Mouse (Mus musculus): ENCODE measurements at regions not wholly inside any gene's neighbourhood (a gene's known extent, or its start where the extent isn't known, plus 50 kb on each side); places are given as distances from the start of the nearest gene placed in this dataset.
A peak's percentile ranks its signal among the peaks of the same experiment; 100 is the strongest.

DNA sequence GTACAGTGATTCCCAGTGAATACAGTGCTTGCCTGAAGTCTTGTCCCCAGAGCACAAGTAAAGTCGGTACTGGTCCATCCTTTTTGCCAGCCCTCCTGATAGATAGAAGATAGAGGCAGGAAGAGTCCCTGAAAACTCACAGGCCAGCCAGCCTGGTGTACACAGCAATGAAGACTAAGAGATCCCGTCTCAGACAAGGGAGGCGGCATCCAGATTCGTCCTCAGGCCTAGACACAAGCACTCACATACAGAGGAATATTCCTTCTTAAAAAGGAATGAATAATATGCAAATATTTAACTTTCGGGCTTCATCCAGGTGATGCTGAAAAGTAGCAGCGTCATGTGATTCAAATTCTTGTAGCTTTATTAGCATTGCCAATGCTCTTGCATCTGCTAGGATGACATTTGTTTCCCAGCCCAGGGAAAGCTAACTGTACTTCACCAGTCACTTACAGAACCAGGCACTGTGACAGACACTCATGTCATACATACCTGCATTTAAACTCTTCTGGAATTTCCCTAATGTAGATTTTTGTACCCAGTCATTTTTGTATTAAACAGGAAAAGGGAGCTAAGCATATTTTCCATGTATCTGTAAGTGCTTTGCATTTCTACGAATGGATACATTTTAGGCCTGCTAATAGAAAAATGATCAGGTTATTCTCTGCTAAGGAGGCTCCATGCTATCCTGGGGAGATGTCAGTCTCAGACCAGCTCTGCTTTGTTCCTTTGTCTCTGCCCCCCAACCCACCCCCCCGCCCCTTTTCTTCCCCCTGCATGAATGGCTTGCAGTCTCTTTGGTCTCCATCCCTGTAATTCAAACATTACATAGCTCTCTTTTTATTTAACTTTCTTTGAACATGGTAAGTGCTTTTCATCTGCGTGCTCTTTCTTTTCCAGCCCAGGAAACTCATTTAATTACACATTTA is 162.5 kb upstream of the Gm9747 start:
- no peak for DNase-seq

GRCm38 (mm10) chr1:82089136-82089839 is 143.6 kb upstream of the Gm9747 start:
- DNase-seq, result peak; percentile 1 to 5

DNA sequence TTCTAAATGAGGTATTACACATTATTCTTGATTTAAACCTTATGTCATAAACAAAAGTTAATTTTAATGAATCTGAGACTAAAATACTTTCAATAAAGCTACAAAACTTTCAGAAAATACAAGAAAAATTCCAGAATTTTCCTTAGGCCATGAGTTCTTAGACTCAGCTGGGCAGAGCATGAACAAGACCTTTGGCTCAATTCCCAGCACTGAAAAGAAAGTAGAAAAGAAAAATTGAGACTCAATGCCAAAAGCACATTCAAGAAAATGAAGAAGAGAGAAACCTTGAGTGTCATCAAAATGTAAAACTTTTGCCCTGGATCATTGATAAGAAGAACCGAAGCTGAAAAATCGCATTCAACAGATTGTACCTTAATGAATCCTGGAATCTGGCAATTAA is 137.8 kb upstream of the Gm9747 start:
- DNase-seq, result no peak

DNA sequence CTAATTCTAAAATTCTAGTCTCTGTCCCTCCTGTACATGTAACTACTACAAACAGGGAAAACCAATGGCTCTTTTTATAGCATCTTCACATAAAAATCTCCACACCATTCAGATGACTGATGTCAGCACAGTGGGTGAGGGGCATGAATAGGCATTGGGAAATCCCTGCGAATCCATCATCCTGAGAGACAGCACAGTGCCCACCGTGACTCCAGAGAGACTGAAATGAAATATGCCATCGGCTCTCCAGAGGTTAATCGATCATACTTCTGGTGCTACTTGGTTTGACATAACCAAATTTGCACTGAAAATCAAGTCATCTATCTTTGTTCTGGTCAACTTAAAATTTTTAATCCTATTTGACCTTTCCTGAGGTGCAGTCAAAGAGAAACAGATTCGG is 126.2 kb upstream of the Gm9747 start:
- no peak for DNase-seq

GRCm38 (mm10) chr1:82110071-82110635 is 122.8 kb upstream of the Gm9747 start:
- no peak for DNase-seq

DNA sequence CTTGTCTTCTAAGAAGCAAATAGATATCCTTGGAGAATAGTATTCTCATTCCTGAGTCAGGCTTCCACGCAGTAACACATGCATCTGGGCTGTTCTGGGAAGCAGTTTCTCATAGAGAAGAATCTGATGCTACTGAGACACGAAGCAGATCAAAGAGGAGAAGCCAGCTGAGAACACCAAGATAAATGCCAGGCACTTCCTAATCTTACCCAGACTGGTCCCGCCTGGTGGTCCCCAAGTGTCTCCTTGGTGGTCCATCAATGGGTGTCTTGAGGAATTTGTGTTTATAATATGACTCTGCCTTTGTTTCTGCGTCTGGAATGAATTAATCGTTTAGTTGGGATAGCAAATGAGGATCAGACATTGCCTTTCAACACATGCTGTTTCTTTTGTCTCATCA is 120.5 kb upstream of the Gm9747 start:
- DNase-seq, result no peak

DNA sequence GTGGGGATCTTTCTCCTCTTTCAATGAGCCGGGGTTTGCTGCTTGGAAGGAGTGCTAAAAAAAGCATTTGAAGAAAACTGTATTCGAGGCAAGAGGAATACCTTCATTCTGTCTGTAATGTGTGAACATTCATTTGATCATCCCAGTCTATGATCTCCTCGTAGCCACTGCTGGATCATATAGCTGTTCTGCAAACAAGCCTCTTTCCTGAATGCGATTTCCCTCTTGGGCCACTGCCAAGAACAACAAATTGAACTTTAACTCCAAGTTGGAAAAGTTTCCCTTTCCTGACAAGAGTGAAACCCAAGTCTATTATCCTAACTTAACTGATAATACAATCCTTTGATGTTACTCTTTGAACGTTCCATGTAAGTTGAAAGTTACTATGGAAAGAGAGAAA is 108.4 kb upstream of the Gm9747 start:
- DNase-seq, result no peak

DNA sequence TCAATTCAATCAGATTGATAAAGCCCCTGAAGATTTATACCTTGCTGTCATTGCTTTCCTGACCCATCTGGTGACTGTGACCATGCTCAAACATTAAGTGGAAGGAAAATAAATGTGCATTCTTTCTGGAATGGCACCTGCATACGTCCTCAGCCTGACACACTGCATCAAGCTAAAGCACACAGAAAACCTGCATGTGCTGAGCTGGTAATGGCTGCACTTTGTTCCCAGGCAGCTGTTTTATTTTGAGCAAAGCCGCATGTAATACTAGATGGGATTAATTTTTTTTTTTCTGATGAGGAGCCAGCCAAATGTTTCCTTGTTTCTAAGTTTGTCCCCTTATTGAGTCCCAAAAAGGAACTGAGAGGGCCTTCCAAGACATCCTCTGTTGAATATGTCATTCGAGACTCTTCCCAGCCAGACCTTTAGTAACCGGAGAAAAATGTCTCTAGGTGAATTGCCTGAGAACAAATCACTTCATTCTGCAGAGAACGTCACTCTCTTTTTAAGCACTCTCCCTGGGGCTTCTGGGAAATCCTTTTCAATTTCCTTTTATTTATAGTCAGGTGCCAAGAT is 103.1 kb upstream of the Gm9747 start:
- no peak for DNase-seq

- no peak for DNase-seq
Observed at GRCm38 (mm10) chr1:82132536-82132935, 100.4 kb upstream of the Gm9747 start.

DNA sequence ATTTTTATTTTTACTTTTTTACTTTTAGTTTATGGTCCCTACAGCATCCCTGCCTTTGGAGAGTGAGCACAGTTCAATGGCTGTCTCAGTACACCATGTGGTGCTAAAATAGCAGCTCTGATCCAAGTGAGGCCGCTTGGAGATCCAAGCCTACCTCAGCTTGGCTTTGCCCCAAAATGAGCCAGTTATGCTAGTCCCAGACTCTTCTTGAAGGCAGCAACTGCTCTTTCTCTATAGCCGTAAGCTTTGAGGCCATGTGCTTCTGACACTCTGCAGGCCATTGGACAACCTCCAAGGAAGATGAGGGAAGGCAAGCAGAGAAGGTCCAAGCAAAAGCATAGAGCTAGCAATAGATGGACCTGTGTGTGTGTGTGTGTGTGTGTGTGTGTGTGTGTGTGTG is 98.0 kb upstream of the Gm9747 start:
- DNase-seq, result peak in 1 of 2 experiments; percentile 2

GRCm38 (mm10) chr1:82135761-82136331 is 97.1 kb upstream of the Gm9747 start:
- DNase-seq, result no peak

- no peak for DNase-seq
Observed at GRCm38 (mm10) chr1:82145256-82145655, 87.7 kb upstream of the Gm9747 start.

- peak; percentile 10 to 14 for DNase-seq
Observed at GRCm38 (mm10) chr1:82150219-82151128, 82.4 kb upstream of the Gm9747 start.

DNA sequence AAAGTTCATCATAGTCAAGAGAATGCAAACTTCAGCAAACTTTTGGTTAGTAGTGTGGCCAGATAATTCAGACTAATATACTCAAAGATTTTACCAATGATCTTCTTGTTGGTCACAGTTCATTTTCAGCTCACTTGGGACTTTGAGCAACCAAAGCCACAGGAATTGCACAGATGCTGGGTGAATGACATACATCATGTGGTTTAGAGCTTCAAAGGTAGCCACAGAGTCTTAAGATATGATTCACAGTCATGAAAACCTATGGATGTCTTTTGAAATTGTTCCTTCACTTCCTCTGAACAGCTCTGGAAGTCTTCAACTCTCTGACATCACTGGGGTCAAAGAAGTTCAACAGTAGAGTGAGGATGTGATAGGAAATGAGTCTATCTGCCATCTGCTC is 77.0 kb upstream of the Gm9747 start:
- DNase-seq, result no peak

GRCm38 (mm10) chr1:82157013-82157412 is 75.9 kb upstream of the Gm9747 start:
- no peak for DNase-seq

GRCm38 (mm10) chr1:82158466-82158865 is 74.4 kb upstream of the Gm9747 start:
- DNase-seq, result no peak

GRCm38 (mm10) chr1:82159201-82159600 is 73.7 kb upstream of the Gm9747 start:
- DNase-seq, result no peak

DNA sequence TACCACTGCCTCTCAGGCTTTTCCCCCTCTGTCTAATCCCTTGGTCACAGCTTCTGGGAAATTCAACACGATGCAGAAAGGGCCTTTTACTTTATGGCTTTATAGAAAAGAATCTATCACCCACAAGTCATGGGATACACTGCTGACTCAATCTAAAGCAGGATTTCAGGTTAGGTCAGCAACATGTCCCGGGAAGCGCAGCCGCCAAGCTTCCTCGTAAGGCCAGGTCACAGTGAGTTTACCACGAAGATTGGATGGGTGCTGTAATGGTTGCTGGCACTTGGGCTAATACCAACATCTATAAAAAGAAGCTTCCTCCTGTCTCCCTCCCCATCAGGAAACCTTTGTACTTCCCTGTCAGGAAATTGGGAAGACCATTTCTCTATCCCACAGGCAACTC is 70.0 kb upstream of the Gm9747 start:
- DNase-seq, result no peak

DNA sequence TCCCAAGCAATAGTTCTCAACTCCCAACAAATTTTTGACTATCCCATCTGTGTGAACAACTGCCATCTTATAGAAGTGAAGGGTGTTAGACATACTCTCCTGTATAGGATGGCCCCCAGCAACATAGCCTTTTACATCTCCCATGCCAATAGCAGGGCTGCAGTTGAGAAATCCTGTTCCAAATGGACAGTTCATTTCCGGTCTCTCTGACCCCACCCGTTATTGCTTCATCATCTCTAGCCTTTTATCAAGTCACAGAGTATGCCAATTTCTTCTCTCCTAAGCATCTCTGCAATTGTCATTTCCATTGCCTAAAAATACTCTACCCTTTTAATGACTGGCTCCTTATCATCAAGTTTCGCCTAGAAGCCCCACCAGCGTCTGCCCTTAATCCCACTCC is 64.8 kb upstream of the Gm9747 start:
- no peak for DNase-seq

- DNase-seq, result no peak
Observed at GRCm38 (mm10) chr1:82168949-82169348, 64.0 kb upstream of the Gm9747 start.

- no peak for DNase-seq
Observed at GRCm38 (mm10) chr1:82180427-82180826, 52.5 kb upstream of the Gm9747 start.
